Mouse (Mus musculus): ENCODE results near the gene Tars2. TPM values are rescaled to one million over a fixed set of nuclear protein-coding genes. Genes with fewer than 3 reads are reported as not detected.
A peak's percentile ranks its signal among the peaks of the same experiment; 100 is the strongest.

The Tars2 gene
- polyA plus RNA-seq, 1 experiment from 2014 or later = 56.5 TPM

DNA sequence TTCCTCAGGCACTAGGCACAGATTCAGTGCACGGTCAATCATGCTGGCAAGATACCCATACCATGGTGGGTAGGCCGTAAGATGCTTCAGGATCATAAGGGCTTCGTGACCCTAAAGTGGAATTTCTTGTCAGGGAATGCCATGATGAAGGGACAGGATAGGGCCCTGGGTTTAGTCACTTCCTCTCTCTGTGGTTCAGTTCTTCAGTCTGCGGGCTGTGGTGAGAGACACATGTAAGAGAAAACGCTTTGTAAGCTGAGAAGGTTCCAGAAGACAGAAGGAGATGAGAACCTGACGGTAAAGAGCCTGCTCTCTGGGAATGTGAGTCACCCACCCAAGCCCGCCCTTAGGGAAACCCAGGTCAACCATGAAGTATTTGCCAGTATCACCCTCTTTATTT lies 52.5 kb downstream of the Tars2 start:
- H3K36me3 ChIP-seq (ENCODE audit: control insufficient read depth, insufficient read depth, low read length) = no peaks in the 10 kb centered on the region
- ATAC-seq (ENCODE audit: insufficient read depth, low FRiP score, low TSS enrichment) = no peak
- H3K9ac ChIP-seq (ENCODE audit: low read length) = no peak overlapping the region
- no peaks in the 10 kb centered on the region for H3K27me3 ChIP-seq (ENCODE audit: control insufficient read depth, insufficient read depth, low read length)
- WGBS = 91% methylated on average over 7 of the region's 7 CpGs
- no peak overlapping the region for H3K4me2 ChIP-seq (ENCODE audit: low read depth)
- no peaks in the 10 kb centered on the region for H3K4me1 ChIP-seq (ENCODE audit: control insufficient read depth, insufficient read depth, low read length)
- no peaks in the 10 kb centered on the region for H3K9me3 ChIP-seq (ENCODE audit: control insufficient read depth, low read length)
- H3K27ac ChIP-seq (ENCODE audit: low read depth, low read length) = no peak overlapping the region
- DNase-seq (ENCODE audit: low spot score) = no peak
- no peak overlapping the region for H3K4me3 ChIP-seq (ENCODE audit: low read depth, low read length)

DNA sequence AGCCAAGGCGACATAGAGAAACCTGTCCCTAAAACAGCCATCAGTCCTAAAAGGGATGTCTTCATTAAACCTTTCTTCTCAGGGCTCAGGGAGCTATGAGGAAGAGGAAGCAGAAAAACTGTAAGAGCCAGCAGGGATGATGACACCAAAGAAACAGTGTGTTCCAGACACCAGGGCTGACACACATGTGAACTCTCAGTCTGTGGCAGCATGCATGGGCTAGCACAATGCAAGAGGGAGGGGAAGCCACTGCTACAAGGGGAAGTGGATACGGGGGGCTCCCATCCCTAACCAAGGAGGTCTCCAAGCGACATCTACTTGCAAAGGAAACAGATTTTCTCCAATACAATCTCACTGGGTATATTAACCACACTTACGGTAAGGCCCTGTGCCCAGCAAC lies 53.7 kb downstream of the Tars2 start:
- ATAC-seq (ENCODE audit: insufficient read depth, low FRiP score, low TSS enrichment) (no peak), DNase-seq (ENCODE audit: low spot score) (no peak)
- Histone ChIP-seq H3K36me3 (ENCODE audit: control insufficient read depth, insufficient read depth, low read length) (no peaks in the 10 kb centered on the region), H3K27ac (ENCODE audit: low read depth, low read length) (no peak overlapping the region), H3K9me3 (ENCODE audit: control insufficient read depth, low read length) (no peaks in the 10 kb centered on the region), H3K4me1 (ENCODE audit: control insufficient read depth, insufficient read depth, low read length) (peaks cover 5% of the 10 kb centered on the region; the same call in 1 of the 2 replicates), H3K4me3 (ENCODE audit: low read depth, low read length) (no peak overlapping the region), H3K9ac (ENCODE audit: low read length) (no peak overlapping the region), H3K4me2 (ENCODE audit: low read depth) (no peak overlapping the region), H3K27me3 (ENCODE audit: control insufficient read depth, insufficient read depth, low read length) (no peaks in the 10 kb centered on the region)
- 91% methylated on average over 4 of the region's 4 CpGs for WGBS

DNA sequence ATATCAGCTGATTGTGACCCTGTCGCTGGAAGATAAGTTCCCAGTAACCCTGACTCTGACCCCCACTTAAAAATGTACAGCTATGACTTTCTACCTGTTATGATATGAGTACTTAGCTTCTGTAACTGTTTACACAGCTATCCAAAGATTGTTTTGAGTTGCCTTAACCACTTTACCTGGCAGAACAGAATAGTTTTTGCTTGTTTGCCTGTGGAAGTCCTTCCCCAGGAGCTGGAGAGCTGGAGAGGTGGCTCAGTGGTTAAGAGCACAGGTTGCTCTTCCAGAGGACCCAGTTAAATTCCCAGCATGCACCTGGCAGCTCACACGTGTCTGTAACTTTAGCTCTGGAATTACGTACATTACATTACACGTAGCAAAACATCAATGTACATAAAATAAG lies 55.4 kb downstream of the Tars2 start:
- DNase-seq (ENCODE audit: low spot score) (no peak), ATAC-seq (ENCODE audit: insufficient read depth, low FRiP score, low TSS enrichment) (no peak)
- no peak overlapping the region for H3K4me2 ChIP-seq (ENCODE audit: low read depth)
- H3K27me3 ChIP-seq (ENCODE audit: control insufficient read depth, insufficient read depth, low read length) = no peaks in the 10 kb centered on the region
- no peak overlapping the region for H3K27ac ChIP-seq (ENCODE audit: low read depth, low read length)
- H3K4me1 ChIP-seq (ENCODE audit: control insufficient read depth, insufficient read depth, low read length) = peaks cover 5% of the 10 kb centered on the region; the same call in 1 of the 2 replicates
- H3K9ac ChIP-seq (ENCODE audit: low read length) = no peak overlapping the region
- no peak overlapping the region for H3K4me3 ChIP-seq (ENCODE audit: low read depth, low read length)
- H3K36me3 ChIP-seq (ENCODE audit: control insufficient read depth, insufficient read depth, low read length) = no peaks in the 10 kb centered on the region
- WGBS = 88% methylated on average over 4 of the region's 4 CpGs
- H3K9me3 ChIP-seq (ENCODE audit: control insufficient read depth, low read length) = no peaks in the 10 kb centered on the region

DNA sequence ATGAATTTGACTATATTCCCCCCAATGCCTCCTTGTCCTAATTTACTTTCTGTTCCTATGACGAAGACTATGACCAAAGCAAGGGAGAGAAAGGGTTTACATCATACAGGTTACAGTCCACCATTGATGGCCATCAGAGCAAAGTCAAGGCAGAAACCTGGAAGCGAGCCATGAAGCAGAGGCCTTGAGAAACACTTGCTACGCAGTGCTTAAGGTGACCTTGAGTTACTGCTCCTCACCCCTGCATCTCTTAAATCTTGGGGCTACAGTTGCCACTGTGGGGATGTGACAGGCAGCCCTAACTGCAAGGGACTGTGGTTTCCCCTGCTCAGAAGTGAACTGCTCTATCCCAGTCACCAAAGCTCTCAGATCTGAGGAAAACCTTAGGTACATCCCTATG lies 56.7 kb downstream of the Tars2 start:
- DNase-seq (ENCODE audit: low spot score) (no peak), ATAC-seq (ENCODE audit: insufficient read depth, low FRiP score, low TSS enrichment) (no peak)
- Histone ChIP-seq H3K9me3 (ENCODE audit: control insufficient read depth, low read length) (no peaks in the 10 kb centered on the region), H3K27ac (ENCODE audit: low read depth, low read length) (no peak overlapping the region), H3K36me3 (ENCODE audit: control insufficient read depth, insufficient read depth, low read length) (no peaks in the 10 kb centered on the region), H3K4me1 (ENCODE audit: control insufficient read depth, insufficient read depth, low read length) (peaks cover 5% of the 10 kb centered on the region; the same call in 1 of the 2 replicates), H3K4me3 (ENCODE audit: low read depth, low read length) (no peak overlapping the region), H3K9ac (ENCODE audit: low read length) (no peak overlapping the region), H3K4me2 (ENCODE audit: low read depth) (no peak overlapping the region), H3K27me3 (ENCODE audit: control insufficient read depth, insufficient read depth, low read length) (no peaks in the 10 kb centered on the region)
- WGBS = 91% methylated on average over 3 of the region's 3 CpGs

DNA sequence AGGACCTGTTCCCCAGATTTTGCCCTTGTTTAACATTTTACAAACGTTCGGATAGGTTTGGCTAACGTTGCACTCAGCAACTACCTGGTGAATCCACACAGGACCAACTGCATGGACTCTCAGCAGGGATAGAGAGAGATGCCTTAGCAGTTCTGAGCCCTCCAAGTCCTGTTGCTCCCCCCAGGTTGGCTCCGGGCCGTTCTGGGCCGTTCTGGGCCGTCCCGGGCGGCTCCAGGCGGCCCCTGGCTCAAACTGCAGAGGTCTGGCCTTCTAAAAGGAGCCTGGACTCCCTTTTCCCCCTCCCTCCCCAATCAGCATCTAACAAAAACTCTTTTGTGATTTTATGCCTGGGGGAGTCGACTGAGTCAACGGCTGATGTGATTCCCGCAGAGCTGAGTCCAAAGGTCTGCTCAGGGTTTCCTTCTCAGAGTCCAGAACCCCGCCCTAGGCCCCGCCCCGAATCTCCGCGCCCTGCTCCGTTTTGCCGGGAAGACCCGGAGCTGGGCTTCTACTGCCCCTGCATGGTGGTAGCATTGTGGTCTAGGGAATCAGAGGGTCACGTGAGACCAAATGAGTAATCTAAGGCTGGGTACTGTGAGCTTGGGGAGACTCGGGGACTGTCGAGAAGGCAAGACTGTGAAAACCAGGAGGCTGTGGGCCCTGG lies 58.0 kb downstream of the Tars2 start:
- Histone ChIP-seq H3K36me3 (ENCODE audit: control insufficient read depth, insufficient read depth, low read length) (no peaks in the 10 kb centered on the region), H3K4me3 (ENCODE audit: low read depth, low read length) (0 out of 2 replicates have a peak overlapping the region, but pooled peaks have one; percentile 10), H3K9ac (ENCODE audit: low read length) (peak overlapping the region; percentile 39), H3K4me1 (ENCODE audit: control insufficient read depth, insufficient read depth, low read length) (peaks cover 5% of the 10 kb centered on the region; the same call in 1 of the 2 replicates), H3K27me3 (ENCODE audit: control insufficient read depth, insufficient read depth, low read length) (no peaks in the 10 kb centered on the region), H3K4me2 (ENCODE audit: low read depth) (peak overlapping the region; percentile 43), H3K27ac (ENCODE audit: low read depth, low read length) (peak overlapping the region; percentile 51; the same call in 1 of the 2 replicates), H3K9me3 (ENCODE audit: control insufficient read depth, low read length) (no peaks in the 10 kb centered on the region)
- DNase-seq (ENCODE audit: low spot score) = peak; percentile 84
- ATAC-seq (ENCODE audit: insufficient read depth, low FRiP score, low TSS enrichment) = peak; percentile 78
- 3% methylated on average over 24 of the region's 24 CpGs for WGBS

- Histone ChIP-seq H3K36me3 (ENCODE audit: control insufficient read depth, insufficient read depth, low read length) (no peaks in the 10 kb centered on the region), H3K4me1 (ENCODE audit: control insufficient read depth, insufficient read depth, low read length) (peaks cover 12% of the 10 kb centered on the region), H3K27ac (ENCODE audit: low read depth, low read length) (no peak overlapping the region), H3K4me3 (ENCODE audit: low read depth, low read length) (no peak overlapping the region), H3K4me2 (ENCODE audit: low read depth) (no peak overlapping the region), H3K9me3 (ENCODE audit: control insufficient read depth, low read length) (no peaks in the 10 kb centered on the region), H3K9ac (ENCODE audit: low read length) (no peak overlapping the region), H3K27me3 (ENCODE audit: control insufficient read depth, insufficient read depth, low read length) (no peaks in the 10 kb centered on the region)
- ATAC-seq (ENCODE audit: insufficient read depth, low FRiP score, low TSS enrichment) (no peak), DNase-seq (ENCODE audit: low spot score) (no peak)
- WGBS = 70% methylated on average over 2 of the region's 2 CpGs
These were observed 58.9 kb downstream of the Tars2 start for GRCm38 (mm10) chr3:95701085-95701484.

- no peaks in the 10 kb centered on the region for H3K36me3 ChIP-seq (ENCODE audit: control insufficient read depth, insufficient read depth, low read length)
- H3K4me2 ChIP-seq (ENCODE audit: low read depth) = no peak overlapping the region
- H3K4me3 ChIP-seq (ENCODE audit: low read depth, low read length) = no peak overlapping the region
- no peaks in the 10 kb centered on the region for H3K9me3 ChIP-seq (ENCODE audit: control insufficient read depth, low read length)
- H3K4me1 ChIP-seq (ENCODE audit: control insufficient read depth, insufficient read depth, low read length) = peaks cover 17% of the 10 kb centered on the region
- 55% methylated on average over 6 of the region's 6 CpGs for WGBS
- H3K27me3 ChIP-seq (ENCODE audit: control insufficient read depth, insufficient read depth, low read length) = no peaks in the 10 kb centered on the region
- H3K27ac ChIP-seq (ENCODE audit: low read depth, low read length) = no peak overlapping the region
- H3K9ac ChIP-seq (ENCODE audit: low read length) = no peak overlapping the region
- ATAC-seq (ENCODE audit: insufficient read depth, low FRiP score, low TSS enrichment) (no peak), DNase-seq (ENCODE audit: low spot score) (no peak)
These were observed 59.7 kb downstream of the Tars2 start for GRCm38 (mm10) chr3:95700233-95700681.

- peaks cover 21% of the 10 kb centered on the region for H3K4me1 ChIP-seq (ENCODE audit: control insufficient read depth, insufficient read depth, low read length)
- H3K27me3 ChIP-seq (ENCODE audit: control insufficient read depth, insufficient read depth, low read length) = no peaks in the 10 kb centered on the region
- H3K9me3 ChIP-seq (ENCODE audit: control insufficient read depth, low read length) = no peaks in the 10 kb centered on the region
- H3K27ac ChIP-seq (ENCODE audit: low read depth, low read length) = no peak overlapping the region
- DNase-seq (ENCODE audit: low spot score) (no peak), ATAC-seq (ENCODE audit: insufficient read depth, low FRiP score, low TSS enrichment) (no peak)
- no peak overlapping the region for H3K4me3 ChIP-seq (ENCODE audit: low read depth, low read length)
- WGBS = 89% methylated on average over 4 of the region's 4 CpGs
- H3K36me3 ChIP-seq (ENCODE audit: control insufficient read depth, insufficient read depth, low read length) = no peaks in the 10 kb centered on the region
- H3K4me2 ChIP-seq (ENCODE audit: low read depth) = no peak overlapping the region
- H3K9ac ChIP-seq (ENCODE audit: low read length) = no peak overlapping the region
These were observed 61.7 kb downstream of the Tars2 start for GRCm38 (mm10) chr3:95698286-95698685.

DNA sequence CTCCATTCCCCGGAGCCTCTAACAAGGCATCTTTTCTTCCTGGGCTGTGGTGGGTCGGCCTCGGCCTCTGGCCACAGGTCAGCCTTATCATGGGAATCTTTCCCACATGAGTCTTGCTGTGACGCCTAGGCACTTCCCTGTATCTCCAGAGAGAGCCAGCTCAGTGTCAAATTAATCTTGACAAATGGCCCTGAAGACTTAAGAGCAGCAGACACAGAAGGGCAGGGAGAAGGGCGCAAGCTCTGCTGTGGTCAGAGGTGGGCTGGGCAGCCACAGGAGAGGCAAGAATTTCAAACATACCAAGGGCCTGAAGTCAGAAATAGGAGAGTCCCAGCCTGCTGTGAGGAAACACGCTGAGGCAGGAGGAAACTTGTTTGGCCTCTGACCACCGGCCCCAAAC lies 63.6 kb downstream of the Tars2 start:
- 24% methylated on average over 7 of the region's 7 CpGs for WGBS
- Histone ChIP-seq H3K36me3 (ENCODE audit: control insufficient read depth, insufficient read depth, low read length) (no peaks in the 10 kb centered on the region), H3K27ac (ENCODE audit: low read depth, low read length) (0 out of 2 replicates have a peak overlapping the region, but pooled peaks have one; percentile 39), H3K27me3 (ENCODE audit: control insufficient read depth, insufficient read depth, low read length) (no peaks in the 10 kb centered on the region), H3K9me3 (ENCODE audit: control insufficient read depth, low read length) (no peaks in the 10 kb centered on the region), H3K9ac (ENCODE audit: low read length) (no peak overlapping the region), H3K4me2 (ENCODE audit: low read depth) (no peak overlapping the region), H3K4me3 (ENCODE audit: low read depth, low read length) (no peak overlapping the region), H3K4me1 (ENCODE audit: control insufficient read depth, insufficient read depth, low read length) (peaks cover 16% of the 10 kb centered on the region)
- DNase-seq (ENCODE audit: low spot score) (no peak), ATAC-seq (ENCODE audit: insufficient read depth, low FRiP score, low TSS enrichment) (no peak)

Data from neural tube, embryonic 11.5 days (tissue).